Mouse (Mus musculus) Patski (cell line): ENCODE measurements around the gene Tdp1. TPM values are rescaled to one million over a fixed set of nuclear protein-coding genes. Genes with fewer than 3 reads are reported as not detected.

Experiments
- ATAC-seq: fragments of 100-300 bp; one replicate; pipeline ENCODE4 v1.8.0; 2021
- CTCF ChIA-PET: fragments of 350-600 bp; sonication (Branson Sonifier 250); formaldehyde crosslinking; loops from one replicate; lab custom pipeline; 2022; ENCODE audit warnings: inconsistent platforms; lab: Charles Lee
- POLR2A ChIA-PET: fragments of 350-600 bp; sonication (Branson Sonifier 250); formaldehyde crosslinking; loops from one replicate; lab custom pipeline; 2022; ENCODE audit warnings: antibody characterized with exemption, inconsistent platforms; lab: Charles Lee
- DNase-seq: peaks from one replicate; pipeline ENCODE4 v3.0.0-alpha.2; 2011; ENCODE audit warnings: low read depth, low spot score
- H3K27me3 ChIP-seq: fragments of 371-371 bp; one replicate; pipeline ENCODE4 v1.5.1; 2021
- CTCF ChIP-seq: fragments of 100-300 bp; IDR thresholded peaks from one replicate; pipeline ENCODE4 v1.5.1; 2021
- in situ Hi-C: fragments of 300-500 bp; cut with MboI; formaldehyde crosslinking; loops from 3 replicates; pipeline ENCODE4 v1.11.1; 2018; ENCODE audit warnings: low pct_unique_long_range_greater_than_20kb, mixed read lengths
- polyA plus RNA-seq: library from polyadenylated mRNA; unstranded; gene quantifications from one replicate; pipeline ENCODE4 v1.2.3, GENCODE M21; 2021

Tdp1 gene
- polyA plus RNA-seq, 1 experiment from 2014 or later, result 17.0 TPM

DNA sequence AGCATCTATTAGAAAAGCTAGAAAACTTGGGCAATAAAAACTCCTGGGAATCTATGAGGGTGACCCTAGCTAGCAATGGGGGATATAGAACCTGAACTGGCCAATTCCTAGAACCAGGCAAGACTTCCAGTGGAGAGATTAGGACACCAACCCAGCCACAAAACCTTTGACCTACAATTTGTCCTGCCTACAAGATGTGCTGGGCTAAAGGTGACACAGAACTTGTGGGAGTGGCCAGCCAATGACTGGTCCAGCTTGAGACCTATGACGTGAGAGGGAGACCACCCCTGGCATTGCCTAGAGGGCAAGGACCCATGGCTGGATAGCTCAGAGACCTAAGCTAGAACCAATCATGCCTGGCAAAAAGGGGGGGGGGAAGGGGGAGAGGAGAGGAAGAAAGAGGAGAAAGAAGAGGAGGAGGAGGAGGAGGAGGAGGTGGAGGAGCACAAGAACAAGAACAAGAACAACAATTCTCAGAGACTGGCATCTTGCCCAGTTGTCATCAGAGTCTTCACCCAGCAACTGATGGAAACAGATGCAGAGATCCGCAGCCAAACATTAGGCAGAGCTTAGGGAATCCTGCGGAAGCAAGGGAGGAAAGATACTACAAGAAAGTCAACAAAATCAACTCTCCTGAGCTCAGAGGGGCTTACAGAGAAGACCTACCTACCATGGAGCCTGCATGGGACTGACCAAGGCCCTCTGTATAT is 24.8 kb upstream of the Tdp1 start:
- H3K27me3 ChIP-seq, result no peaks in the 10 kb centered on the region
- no peak for TF ChIP-seq CTCF
- no peak for DNase-seq
- ChIA-PET CTCF (no interaction called here), POLR2A (no interaction called here)
- ATAC-seq, result no peak
- in situ Hi-C loops, result no loop called here

DNA sequence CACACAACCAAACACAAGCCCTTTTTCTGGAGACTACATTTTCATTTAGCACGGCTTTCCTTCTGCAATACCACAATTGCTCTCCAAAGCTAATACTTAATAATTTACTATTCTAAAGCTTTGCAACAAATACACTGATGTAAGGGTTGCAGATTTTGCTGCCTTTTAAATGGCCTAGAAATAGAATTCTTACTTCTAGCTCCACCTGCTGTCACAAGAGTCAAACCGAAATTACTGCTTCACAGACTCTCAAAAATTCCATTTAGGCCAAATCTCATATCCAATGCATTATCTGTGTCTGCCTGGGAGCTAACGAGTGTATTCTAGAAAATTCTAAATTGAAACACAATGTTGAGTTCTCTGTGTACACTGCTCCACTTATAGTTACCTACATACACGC is 23.3 kb upstream of the Tdp1 start:
- CTCF ChIA-PET, result interaction anchor here (1.1 to 1.2 kb wide), 2 partner anchors 761 to 769 kb away, joined by 3 to 5 read pairs; no protein-coding TSS in a partner anchor
- in situ Hi-C loops, result no loop called here
- POLR2A ChIA-PET, result interaction anchor here (0.6 kb wide), 1 partner anchor 442 kb away, joined by 3 read pairs; no protein-coding TSS in a partner anchor
- H3K27me3 ChIP-seq, result no peaks in the 10 kb centered on the region
- no peak for DNase-seq
- TF ChIP-seq CTCF, result peak; percentile 48
- ATAC-seq, result no peak

DNA sequence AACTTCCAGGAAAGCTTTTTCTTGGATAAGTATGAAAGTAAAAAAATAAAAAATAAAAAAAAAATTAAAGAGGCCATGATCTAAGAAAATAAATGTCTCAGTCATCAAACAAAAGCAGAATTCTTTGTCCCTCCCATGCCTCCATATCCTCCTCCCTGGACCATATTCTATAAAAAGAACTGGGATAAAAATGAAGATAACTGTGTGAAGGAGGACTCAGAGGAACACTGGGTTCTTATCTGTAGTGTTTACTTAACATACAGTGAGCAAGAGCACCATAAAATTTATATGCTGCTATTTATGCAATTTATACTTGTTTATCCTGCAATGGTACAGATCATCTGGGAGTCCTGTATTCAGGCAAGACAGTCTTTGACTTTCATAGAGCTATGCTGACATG is 19.7 kb upstream of the Tdp1 start:
- DNase-seq (no peak), ATAC-seq (no peak)
- H3K27me3 ChIP-seq, result no peaks in the 10 kb centered on the region
- TF ChIP-seq CTCF, result no peak
- ChIA-PET POLR2A (no interaction called here), CTCF (no interaction called here)
- in situ Hi-C loops, result no loop called here

DNA sequence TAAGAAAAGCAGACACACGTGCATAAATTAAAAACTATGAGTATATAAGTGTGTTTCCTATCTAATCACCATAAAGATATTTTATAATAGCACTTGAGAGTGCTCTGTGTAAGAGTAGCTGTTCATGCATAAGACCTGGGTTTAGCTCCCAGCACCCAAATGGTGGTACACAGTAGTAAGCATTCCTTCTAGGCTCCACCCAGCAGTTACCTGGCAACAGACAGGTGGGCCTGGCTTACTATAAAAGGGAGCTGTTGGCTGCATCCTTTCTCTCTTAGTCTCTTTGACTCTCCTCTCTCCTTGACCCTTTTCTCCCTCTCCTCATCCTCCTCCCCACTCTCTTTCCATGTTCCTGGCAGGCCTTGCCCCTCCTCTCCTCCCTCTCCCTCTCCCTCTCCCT is 15.5 kb upstream of the Tdp1 start:
- in situ Hi-C loops, result no loop called here
- no peak for DNase-seq

DNA sequence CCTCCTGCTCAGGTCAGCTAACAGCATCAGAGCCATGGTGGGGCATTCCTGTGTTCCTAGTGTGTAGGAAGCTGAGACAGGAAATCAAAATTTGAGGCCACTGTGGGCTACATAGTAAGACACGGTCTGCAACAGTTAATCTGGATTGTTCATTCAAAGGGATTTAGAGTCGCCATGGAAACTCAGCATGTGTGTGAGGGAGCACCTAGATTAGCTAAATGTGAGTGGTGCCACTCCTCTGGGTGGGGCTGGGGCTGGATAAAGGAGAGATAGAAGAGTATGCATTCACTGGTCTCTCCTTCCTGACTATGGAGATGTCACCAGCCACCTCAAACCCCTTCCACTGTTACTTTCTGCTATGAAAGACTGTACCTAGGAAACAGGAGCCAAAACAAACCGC is 10.9 kb upstream of the Tdp1 start:
- POLR2A ChIA-PET, result no interaction called here
- DNase-seq (no peak), ATAC-seq (no peak)
- no peak for TF ChIP-seq CTCF
- in situ Hi-C loops, result no loop called here
- H3K27me3 ChIP-seq, result no peaks in the 10 kb centered on the region
- CTCF ChIA-PET, result interaction anchor here (1.1 kb wide), 1 partner anchor 24 kb away, joined by 4 read pairs; no protein-coding TSS in a partner anchor

More for the DNA sequence above, 15.5 kb upstream of the Tdp1 start:
- TF ChIP-seq CTCF, result no peak
- CTCF ChIA-PET, result no interaction called here
- H3K27me3 ChIP-seq, result no peaks in the 10 kb centered on the region
- POLR2A ChIA-PET, result no interaction called here
- no peak for ATAC-seq

DNA sequence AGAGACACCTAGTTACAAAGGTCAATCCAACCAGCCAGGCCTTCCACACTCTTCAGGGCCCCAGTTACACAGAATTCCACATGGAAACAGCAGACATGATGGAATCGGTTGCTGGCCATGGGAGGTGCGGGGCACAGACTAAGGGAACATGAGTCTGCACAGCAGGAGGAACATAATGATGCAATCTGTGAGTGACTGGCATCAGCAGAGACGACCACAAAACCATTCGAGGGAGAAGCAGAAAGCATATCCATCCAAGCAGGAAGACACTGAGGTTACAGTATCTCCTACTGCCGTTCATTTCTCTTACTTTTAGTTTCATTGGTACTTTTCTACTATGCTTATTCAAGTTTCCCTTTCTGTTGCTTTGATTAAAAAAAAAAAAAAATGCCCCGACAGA is 9.7 kb upstream of the Tdp1 start:
- no peaks in the 10 kb centered on the region for H3K27me3 ChIP-seq
- TF ChIP-seq CTCF, result no peak
- ChIA-PET POLR2A (no interaction called here), CTCF (interaction anchor here (1.1 kb wide), 1 partner anchor 25 kb away, joined by 4 read pairs; no protein-coding TSS in a partner anchor)
- DNase-seq (no peak), ATAC-seq (no peak)
- in situ Hi-C loops, result no loop called here

DNA sequence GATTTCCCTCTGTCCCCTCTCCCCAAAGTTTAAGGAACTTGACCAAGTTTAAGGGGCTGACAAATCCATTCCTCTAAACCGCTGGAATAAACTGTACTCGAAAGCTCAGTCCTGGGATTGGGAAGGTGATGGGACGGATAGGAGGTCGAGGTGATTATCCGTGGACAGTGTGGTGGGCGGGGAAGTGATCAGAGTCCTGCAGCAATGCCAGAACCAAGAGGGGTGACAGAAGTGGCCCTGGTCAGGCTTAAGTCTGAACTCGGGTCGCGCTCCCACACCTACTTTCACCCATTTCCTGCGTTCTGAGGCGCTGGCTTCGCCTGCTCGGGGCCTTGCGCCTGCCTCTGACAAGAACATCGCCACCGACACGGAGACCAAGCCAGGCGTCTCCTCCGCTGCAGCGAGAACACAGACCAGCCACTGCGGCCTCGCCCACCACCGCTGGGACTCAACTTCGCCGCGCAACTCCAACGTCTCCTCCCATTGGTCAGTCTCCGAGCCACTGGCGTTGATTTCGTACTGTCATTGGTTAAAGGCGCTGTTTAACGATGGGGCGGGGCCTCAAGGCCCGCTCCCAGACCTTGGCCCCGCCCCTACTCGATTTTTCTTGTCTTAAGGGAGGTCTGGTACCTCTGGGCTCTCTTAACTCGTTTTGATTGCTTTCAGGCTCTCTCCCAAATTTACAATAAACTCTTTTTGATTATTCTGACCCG is 1.2 kb upstream of the Tdp1 start:
- in situ Hi-C loops, result no loop called here
- ChIA-PET POLR2A (no interaction called here), CTCF (no interaction called here)

DNA sequence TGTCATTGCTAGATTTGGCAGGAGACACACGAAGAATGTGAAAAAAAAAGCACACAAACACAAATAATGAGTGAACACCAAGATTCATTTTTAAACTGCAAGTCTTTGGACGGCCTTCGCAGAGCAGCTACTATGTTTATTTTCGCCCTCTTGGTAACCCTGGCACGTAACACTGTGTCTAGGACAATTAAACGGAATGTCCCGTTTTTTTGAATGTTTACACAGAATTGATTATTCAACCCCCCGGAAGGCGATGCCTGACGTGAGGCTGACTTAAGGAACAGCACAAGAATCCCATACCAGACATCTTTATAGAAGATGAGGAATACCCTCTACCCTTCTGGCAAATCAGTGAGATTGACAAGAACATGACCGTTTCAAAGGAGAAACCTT is 608 bp upstream of the Tdp1 start:
- peak; percentile 11 for ATAC-seq
- TF ChIP-seq CTCF, result no peak
- H3K27me3 ChIP-seq, result no peaks in the 10 kb centered on the region
- DNase-seq, result no peak
- ChIA-PET POLR2A (no interaction called here), CTCF (no interaction called here)
- in situ Hi-C loops, result no loop called here

More for the DNA sequence above, 1.2 kb upstream of the Tdp1 start:
- TF ChIP-seq CTCF, result no peak
- H3K27me3 ChIP-seq, result no peaks in the 10 kb centered on the region
- DNase-seq (no peak), ATAC-seq (peak; percentile 81)

DNA sequence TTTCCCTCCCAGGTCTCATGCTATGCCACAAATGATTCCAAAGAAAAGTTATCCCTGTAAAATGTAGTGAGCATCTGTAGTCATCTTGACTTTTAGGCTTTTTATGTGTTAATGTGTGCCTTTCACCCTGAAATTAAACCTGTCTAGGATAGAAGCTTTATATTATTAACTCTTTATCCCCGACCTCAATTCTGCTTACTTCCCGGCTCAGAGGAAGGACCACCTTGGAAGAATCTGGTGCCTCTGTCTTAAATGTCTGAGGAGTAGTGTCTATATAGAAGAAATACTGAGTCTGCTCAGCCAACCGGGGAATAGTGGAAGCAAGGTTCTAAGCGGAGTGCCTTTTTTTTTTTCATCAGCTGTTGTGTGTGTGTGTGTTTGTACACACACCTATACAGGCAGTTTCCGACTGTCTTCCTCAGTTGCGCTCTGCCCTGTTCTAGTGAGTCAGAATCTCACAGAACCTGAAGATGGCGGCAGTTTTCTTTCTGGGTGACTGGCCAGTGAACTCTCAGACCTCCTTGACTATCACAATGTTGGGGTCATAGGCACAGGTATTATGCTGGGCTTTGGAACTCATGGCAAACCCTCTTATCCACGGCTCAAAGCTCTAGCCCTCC is 1.1 kb downstream of the Tdp1 start:
- DNase-seq (no peak), ATAC-seq (no peak)
- H3K27me3 ChIP-seq, result no peaks in the 10 kb centered on the region
- no peak for TF ChIP-seq CTCF
- in situ Hi-C loops, result no loop called here
- POLR2A ChIA-PET, result no interaction called here
- CTCF ChIA-PET, result interaction anchor here (1.2 to 1.9 kb wide), 3 partner anchors 11 to 77 kb away, joined by 3 to 4 read pairs (median 3); no protein-coding TSS in a partner anchor

DNA sequence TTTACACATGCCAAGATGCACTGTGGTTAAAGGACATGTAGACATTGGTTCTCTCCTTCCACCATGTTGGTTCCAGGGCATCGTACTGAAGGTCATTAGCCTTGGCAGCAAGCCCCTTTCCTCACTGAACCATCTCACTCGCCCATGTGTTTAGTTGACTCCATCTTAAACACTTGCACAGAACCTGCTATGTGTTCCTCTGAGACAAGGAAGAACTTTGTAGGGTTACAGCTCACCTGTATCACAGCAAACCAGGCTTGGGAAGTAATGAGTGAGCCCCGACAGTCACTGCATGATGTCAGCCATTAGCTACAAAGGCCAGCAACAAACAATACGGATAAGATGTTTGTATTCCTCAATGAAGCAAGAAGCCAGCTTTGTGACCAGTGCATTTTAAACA is 13.5 kb downstream of the Tdp1 start:
- ATAC-seq (no peak), DNase-seq (no peak)
- no peaks in the 10 kb centered on the region for H3K27me3 ChIP-seq
- no peak for TF ChIP-seq CTCF
- ChIA-PET CTCF (interaction anchor here (1.2 to 1.4 kb wide), 3 partner anchors 9 to 66 kb away, joined by 3 to 6 read pairs (median 4); partner anchors contain the start of gene Kcnk13), POLR2A (no interaction called here)
- in situ Hi-C loops, result loop anchor here (10.0 kb wide), 1 partner anchor 67 kb away; the partner anchor contains the start of gene Kcnk13
